Mouse (Mus musculus): Measurements from ENCODE around the gene Soga1. TPM values are rescaled to one million over a fixed set of nuclear protein-coding genes. Genes with fewer than 3 reads are reported as not detected.

The Soga1 gene
- polyA plus RNA-seq, 1 experiment from 2014 or later = 6.3 TPM

DNA sequence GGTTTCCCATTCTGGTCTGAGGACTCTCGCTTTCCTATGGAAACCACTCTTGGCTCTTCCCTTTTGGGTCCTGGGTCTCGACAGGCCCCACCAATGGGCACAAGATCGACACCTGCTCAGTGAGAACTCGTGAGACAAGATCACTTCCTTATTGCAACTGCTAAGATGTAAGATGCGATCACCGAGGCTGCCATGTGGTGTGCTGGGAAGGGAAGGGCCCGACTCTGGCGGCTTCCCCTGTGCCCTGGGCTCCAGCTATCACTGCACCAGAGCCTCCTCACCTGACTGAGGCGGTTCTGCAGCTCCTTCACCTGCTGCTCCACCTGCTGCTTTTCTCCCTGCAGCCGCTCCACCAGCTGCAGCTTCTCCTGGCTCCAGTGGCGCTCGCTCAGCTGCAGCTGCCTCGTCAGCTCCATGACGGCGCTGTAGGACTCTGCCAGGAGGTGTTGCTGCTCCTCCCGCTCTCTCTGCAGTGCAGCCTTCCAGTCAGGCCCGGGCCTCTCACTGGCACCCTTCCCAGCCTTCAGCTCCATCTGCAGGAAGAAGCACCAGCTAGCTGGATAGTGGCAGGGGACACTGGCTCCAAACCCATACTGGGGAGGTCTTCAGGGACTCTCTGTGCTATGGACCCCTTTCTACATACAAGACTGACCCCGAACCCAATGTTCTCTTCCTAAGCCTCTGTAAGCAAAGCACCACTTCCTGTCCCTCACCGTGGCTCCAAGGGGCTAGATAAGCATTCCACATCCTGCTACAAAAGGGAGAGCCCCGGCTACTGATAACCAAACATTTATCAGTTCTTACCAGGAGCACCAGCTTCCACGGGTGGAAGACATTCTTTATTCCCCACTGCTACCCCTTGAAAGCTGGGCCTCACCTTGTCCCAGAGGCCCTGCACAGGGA lies 51.7 kb downstream of the Soga1 start:
- Histone ChIP-seq H3K4me1 (ENCODE audit: control insufficient read depth, insufficient read depth, low read length) (no peaks in the 10 kb centered on the region), H3K36me3 (ENCODE audit: control insufficient read depth, insufficient read depth, low read length) (peaks cover 90% of the 10 kb centered on the region), H3K4me2 (replicated peaks; ENCODE audit: low read depth, low read length) (no peak overlapping the region), H3K27me3 (ENCODE audit: control insufficient read depth, insufficient read depth, low read length) (no peaks in the 10 kb centered on the region), H3K4me3 (ENCODE audit: low read length) (no peak overlapping the region), H3K9ac (ENCODE audit: low read depth, low read length) (no peak overlapping the region), H3K27ac (ENCODE audit: low read depth, low read length) (no peak overlapping the region), H3K9me3 (ENCODE audit: control insufficient read depth, low read length) (peaks cover 11% of the 10 kb centered on the region)
- WGBS = 89% methylated on average over 21 of the region's 21 CpGs
- no peak for ATAC-seq (ENCODE audit: low FRiP score, low TSS enrichment)

DNA sequence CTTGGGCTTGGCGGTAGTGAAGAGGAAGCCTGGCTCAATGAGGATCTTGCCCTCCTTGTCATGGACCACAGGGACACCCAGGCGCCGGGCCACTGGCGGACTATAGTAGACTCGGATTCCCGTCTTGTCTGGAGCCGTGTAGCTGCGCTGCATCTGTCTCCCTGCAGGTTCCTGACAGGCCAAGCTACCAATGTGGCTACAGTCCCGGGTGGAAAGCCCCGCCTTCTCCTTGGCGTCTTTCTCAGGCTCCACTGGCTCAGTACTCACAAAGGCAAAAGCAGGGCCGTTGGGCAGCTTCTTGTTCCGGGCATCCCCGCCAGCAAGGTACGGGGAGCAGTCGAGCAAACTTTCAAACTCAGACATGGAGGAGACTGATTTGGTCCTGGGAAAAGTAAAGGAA lies 57.9 kb downstream of the Soga1 start:
- Histone ChIP-seq H3K9ac (ENCODE audit: low read depth, low read length) (no peak overlapping the region), H3K4me3 (ENCODE audit: low read length) (no peak overlapping the region), H3K4me1 (ENCODE audit: control insufficient read depth, insufficient read depth, low read length) (no peaks in the 10 kb centered on the region), H3K27me3 (ENCODE audit: control insufficient read depth, insufficient read depth, low read length) (no peaks in the 10 kb centered on the region), H3K27ac (ENCODE audit: low read depth, low read length) (no peak overlapping the region), H3K4me2 (replicated peaks; ENCODE audit: low read depth, low read length) (no peak overlapping the region), H3K36me3 (ENCODE audit: control insufficient read depth, insufficient read depth, low read length) (peaks cover 96% of the 10 kb centered on the region), H3K9me3 (ENCODE audit: control insufficient read depth, low read length) (peaks cover 7% of the 10 kb centered on the region)
- 92% methylated on average over 16 of the region's 16 CpGs for WGBS
- no peak for ATAC-seq (ENCODE audit: low FRiP score, low TSS enrichment)

DNA sequence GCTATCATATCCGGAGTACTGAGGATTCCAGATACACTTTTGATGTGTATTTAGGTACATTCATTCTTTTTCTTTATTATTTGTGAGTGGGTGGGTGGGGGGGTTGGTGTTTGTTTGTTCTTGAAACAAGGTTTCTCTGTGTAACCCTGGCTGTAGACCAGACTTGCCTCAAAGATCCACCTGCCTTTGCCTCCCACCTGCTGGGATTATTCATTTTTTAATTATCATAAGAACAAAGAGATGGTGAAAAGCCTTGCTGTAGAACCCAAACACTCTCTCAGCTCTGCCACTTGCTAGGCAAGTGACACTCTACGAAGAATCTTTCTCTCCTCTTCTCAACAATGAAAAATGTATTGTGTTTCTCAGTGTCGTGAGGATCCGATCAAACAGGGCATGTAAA lies 59.8 kb downstream of the Soga1 start:
- Histone ChIP-seq H3K27me3 (ENCODE audit: control insufficient read depth, insufficient read depth, low read length) (no peaks in the 10 kb centered on the region), H3K27ac (ENCODE audit: low read depth, low read length) (no peak overlapping the region), H3K4me3 (ENCODE audit: low read length) (no peak overlapping the region), H3K4me2 (replicated peaks; ENCODE audit: low read depth, low read length) (no peak overlapping the region), H3K9me3 (ENCODE audit: control insufficient read depth, low read length) (no peaks in the 10 kb centered on the region), H3K9ac (ENCODE audit: low read depth, low read length) (no peak overlapping the region), H3K4me1 (ENCODE audit: control insufficient read depth, insufficient read depth, low read length) (no peaks in the 10 kb centered on the region), H3K36me3 (ENCODE audit: control insufficient read depth, insufficient read depth, low read length) (peaks cover 93% of the 10 kb centered on the region)
- ATAC-seq (ENCODE audit: low FRiP score, low TSS enrichment) = no peak
- 97% methylated on average over 4 of the region's 4 CpGs for WGBS

DNA sequence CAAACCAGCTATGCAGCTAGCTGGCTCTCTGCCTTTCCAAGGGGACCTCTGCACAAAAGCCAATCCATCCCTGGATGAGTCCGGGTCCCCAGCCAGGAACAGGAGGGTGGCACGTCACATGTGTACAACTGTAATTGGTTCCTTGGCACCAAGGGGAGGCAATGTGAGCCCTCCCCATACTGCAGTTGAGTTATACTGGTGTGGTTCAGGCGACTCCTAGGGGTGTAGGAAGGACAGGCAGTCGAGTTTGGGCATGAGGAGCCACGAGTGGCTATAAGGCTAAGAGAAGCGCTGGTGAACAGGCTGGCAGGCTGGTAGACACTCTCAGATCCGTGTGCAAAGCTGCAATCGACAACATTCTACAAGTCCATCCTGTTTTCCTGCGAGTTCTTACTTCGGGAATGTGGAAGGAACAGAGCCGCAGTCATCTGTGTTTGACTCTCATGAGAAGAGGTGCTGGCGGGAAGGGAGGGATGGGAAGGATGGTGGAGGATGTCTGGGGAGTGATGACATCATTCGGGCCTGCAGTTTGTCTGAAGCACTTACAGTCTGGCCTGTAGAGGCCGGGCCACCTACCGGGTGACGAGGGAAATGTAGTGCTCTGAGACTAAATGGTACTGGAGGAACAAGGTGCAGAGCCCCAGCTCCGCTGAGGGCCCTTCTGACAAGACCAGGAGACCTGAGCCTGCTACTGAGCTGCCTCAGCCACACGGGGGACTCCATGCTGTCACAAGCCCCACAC lies 62.4 kb downstream of the Soga1 start:
- H3K4me2 ChIP-seq (replicated peaks; ENCODE audit: low read depth, low read length) = no peak overlapping the region
- H3K9ac ChIP-seq (ENCODE audit: low read depth, low read length) = no peak overlapping the region
- no peaks in the 10 kb centered on the region for H3K4me1 ChIP-seq (ENCODE audit: control insufficient read depth, insufficient read depth, low read length)
- H3K27ac ChIP-seq (ENCODE audit: low read depth, low read length) = no peak overlapping the region
- ATAC-seq (ENCODE audit: low FRiP score, low TSS enrichment) = no peak; the same call in 1 of the 2 replicates
- no peak overlapping the region for H3K4me3 ChIP-seq (ENCODE audit: low read length)
- no peaks in the 10 kb centered on the region for H3K9me3 ChIP-seq (ENCODE audit: control insufficient read depth, low read length)
- no peaks in the 10 kb centered on the region for H3K27me3 ChIP-seq (ENCODE audit: control insufficient read depth, insufficient read depth, low read length)
- peaks cover 68% of the 10 kb centered on the region for H3K36me3 ChIP-seq (ENCODE audit: control insufficient read depth, insufficient read depth, low read length)
- 84% methylated on average over 18 of the region's 18 CpGs for WGBS

DNA sequence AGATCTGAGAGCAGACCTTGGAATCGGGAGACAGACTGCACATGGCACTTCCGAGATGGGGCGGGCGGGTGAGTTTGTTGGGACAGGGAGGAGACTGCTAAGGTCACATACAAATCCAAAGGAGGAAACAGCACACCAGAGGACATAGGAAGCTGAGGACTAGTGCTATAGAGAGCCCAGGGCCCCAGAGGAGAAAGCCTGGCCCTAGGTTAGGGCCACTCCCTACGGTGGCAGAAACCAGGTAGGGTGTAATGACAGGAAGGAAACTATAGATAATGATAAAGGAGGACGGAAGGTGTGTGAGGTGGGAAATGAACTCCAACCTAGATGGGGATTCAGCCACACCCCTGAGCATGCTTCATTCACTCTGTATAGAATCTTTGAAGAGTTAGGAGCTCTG lies 66.7 kb downstream of the Soga1 start:
- H3K4me1 ChIP-seq (ENCODE audit: control insufficient read depth, insufficient read depth, low read length) = peaks cover 7% of the 10 kb centered on the region; the same call in 1 of the 2 replicates
- H3K4me2 ChIP-seq (replicated peaks; ENCODE audit: low read depth, low read length) = no peak overlapping the region
- no peak overlapping the region for H3K9ac ChIP-seq (ENCODE audit: low read depth, low read length)
- 84% methylated on average over 6 of the region's 6 CpGs for WGBS
- no peaks in the 10 kb centered on the region for H3K9me3 ChIP-seq (ENCODE audit: control insufficient read depth, low read length)
- no peak for ATAC-seq (ENCODE audit: low FRiP score, low TSS enrichment)
- no peaks in the 10 kb centered on the region for H3K27me3 ChIP-seq (ENCODE audit: control insufficient read depth, insufficient read depth, low read length)
- no peak overlapping the region for H3K4me3 ChIP-seq (ENCODE audit: low read length)
- H3K36me3 ChIP-seq (ENCODE audit: control insufficient read depth, insufficient read depth, low read length) = peaks cover 27% of the 10 kb centered on the region
- H3K27ac ChIP-seq (ENCODE audit: low read depth, low read length) = no peak overlapping the region

DNA sequence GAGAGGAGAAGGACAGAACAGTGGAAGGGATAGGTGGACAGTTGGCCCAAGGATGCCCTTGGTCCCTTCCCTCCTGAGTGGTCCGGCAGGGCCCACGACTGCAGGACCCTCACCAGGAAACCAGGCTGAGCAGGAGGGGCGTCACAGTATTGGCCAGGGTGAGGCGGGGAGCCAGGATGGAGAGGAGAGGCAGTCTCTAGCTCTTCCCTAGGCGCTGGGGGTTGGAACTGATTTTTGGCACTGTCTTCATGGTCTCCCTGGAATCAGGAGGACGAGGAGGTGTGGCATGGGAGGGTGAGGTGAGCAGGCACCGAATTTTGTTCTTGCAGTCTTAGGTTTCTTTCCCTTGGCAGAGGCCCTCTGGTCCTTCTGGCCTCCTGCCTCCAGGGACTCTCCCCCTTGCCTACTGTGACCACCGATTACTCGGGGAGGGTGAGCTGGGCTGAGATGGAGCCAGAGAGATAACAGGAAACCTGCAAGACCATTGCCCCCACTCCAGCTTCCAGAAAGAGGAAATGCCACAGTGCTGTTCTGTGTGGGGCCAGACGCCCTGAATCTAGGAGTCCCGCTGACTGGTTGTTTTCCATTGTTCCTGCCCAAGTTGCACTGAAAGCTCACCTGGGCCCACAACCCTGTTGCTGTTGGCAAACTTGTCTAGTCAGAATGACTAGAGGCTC lies 68.3 kb downstream of the Soga1 start:
- no peak overlapping the region for H3K27ac ChIP-seq (ENCODE audit: low read depth, low read length)
- H3K9ac ChIP-seq (ENCODE audit: low read depth, low read length) = no peak overlapping the region
- no peak overlapping the region for H3K4me3 ChIP-seq (ENCODE audit: low read length)
- no peak for ATAC-seq (ENCODE audit: low FRiP score, low TSS enrichment)
- no peak overlapping the region for H3K4me2 ChIP-seq (replicated peaks; ENCODE audit: low read depth, low read length)
- peaks cover 10% of the 10 kb centered on the region; the same call in 1 of the 2 replicates for H3K4me1 ChIP-seq (ENCODE audit: control insufficient read depth, insufficient read depth, low read length)
- 49% methylated on average over 11 of the region's 11 CpGs for WGBS
- no peaks in the 10 kb centered on the region for H3K9me3 ChIP-seq (ENCODE audit: control insufficient read depth, low read length)
- H3K36me3 ChIP-seq (ENCODE audit: control insufficient read depth, insufficient read depth, low read length) = peaks cover 11% of the 10 kb centered on the region; the same call in 1 of the 2 replicates
- no peaks in the 10 kb centered on the region for H3K27me3 ChIP-seq (ENCODE audit: control insufficient read depth, insufficient read depth, low read length)

DNA sequence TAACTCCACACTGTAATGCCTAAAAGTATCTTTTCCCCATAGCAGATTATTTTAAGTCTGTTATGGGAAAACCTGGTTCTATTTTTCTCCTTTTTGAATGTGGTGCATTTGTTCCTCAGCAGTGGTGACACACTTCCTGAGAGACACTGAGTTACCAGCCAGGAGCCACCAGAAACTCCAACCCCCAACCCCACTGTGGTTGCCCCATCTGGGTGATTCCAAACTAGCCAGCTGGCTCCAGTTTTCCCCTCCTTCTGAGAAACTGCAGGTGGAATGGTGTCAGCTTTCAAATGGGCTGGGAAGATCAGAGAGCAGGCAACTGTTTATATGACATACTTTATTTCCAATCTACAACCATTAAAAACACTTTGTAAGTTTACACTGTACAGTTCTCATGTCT lies 68.9 kb downstream of the Soga1 start:
- Histone ChIP-seq H3K9ac (ENCODE audit: low read depth, low read length) (no peak overlapping the region), H3K27me3 (ENCODE audit: control insufficient read depth, insufficient read depth, low read length) (no peaks in the 10 kb centered on the region), H3K27ac (ENCODE audit: low read depth, low read length) (no peak overlapping the region), H3K4me1 (ENCODE audit: control insufficient read depth, insufficient read depth, low read length) (peaks cover 10% of the 10 kb centered on the region; the same call in 1 of the 2 replicates), H3K36me3 (ENCODE audit: control insufficient read depth, insufficient read depth, low read length) (peaks cover 6% of the 10 kb centered on the region; the same call in 1 of the 2 replicates), H3K9me3 (ENCODE audit: control insufficient read depth, low read length) (no peaks in the 10 kb centered on the region), H3K4me2 (replicated peaks; ENCODE audit: low read depth, low read length) (no peak overlapping the region), H3K4me3 (ENCODE audit: low read length) (no peak overlapping the region)
- ATAC-seq (ENCODE audit: low FRiP score, low TSS enrichment) = no peak

DNA sequence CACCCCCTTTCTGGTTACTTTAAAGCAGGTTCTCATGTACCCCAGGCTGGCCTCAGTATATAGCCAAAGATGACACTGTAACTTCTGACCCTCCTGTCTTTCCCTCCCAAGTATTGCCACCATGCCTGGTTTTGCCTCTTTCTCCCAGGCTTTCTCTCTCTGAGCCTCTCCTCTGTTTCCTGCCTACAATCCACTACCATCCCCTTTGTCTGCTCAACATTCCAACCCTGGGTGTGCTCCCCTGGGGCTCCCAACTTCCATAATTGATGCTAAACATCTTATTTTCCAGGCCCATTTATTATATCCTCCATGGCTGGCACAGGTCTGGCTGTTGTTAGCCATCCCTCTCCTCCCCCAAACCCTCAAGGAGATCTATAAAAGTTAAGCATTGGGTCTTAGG lies 70.5 kb downstream of the Soga1 start:
- Histone ChIP-seq H3K27ac (ENCODE audit: low read depth, low read length) (no peak overlapping the region), H3K4me3 (ENCODE audit: low read length) (no peak overlapping the region), H3K4me1 (ENCODE audit: control insufficient read depth, insufficient read depth, low read length) (peaks cover 10% of the 10 kb centered on the region; the same call in 1 of the 2 replicates), H3K9me3 (ENCODE audit: control insufficient read depth, low read length) (no peaks in the 10 kb centered on the region), H3K9ac (ENCODE audit: low read depth, low read length) (no peak overlapping the region), H3K4me2 (replicated peaks; ENCODE audit: low read depth, low read length) (no peak overlapping the region), H3K27me3 (ENCODE audit: control insufficient read depth, insufficient read depth, low read length) (no peaks in the 10 kb centered on the region), H3K36me3 (ENCODE audit: control insufficient read depth, insufficient read depth, low read length) (peaks cover 12% of the 10 kb centered on the region; the same call in 1 of the 2 replicates)
- no peak for ATAC-seq (ENCODE audit: low FRiP score, low TSS enrichment)
